Mouse (Mus musculus) liver, embryonic 15.5 days (tissue): ENCODE results near the gene Olfr520. TPM values are rescaled to one million over a fixed set of nuclear protein-coding genes. Genes with fewer than 3 reads are reported as not detected.
"Not testable (repeated sequence)": the region's sequence is repeated elsewhere in the genome, so short reads cannot be mapped to it uniquely, and the experiment has no call there.

Experiments used
- ATAC-seq: fragments of 200-750 bp; cut with Nextera tagmentation; 2 replicates; pipeline ENCODE4 v1.8.0; 2017; ENCODE audit warnings: moderate number of reproducible peaks, mild to moderate bottlenecking, moderate library complexity; ENCODE audit not compliant: insufficient read depth
- H3K27ac ChIP-seq: fragments of 300-500 bp; sonication (generic); replicated peaks from 2 replicates; pipeline ENCODE4 v1.5.1; 2015; ENCODE audit warnings: mild to moderate bottlenecking, inconsistent platforms
- H3K27me3 ChIP-seq: fragments of 300-500 bp; sonication (generic); 2 replicates; pipeline ENCODE4 v1.6.1; 2015; ENCODE audit warnings: mild to moderate bottlenecking, inconsistent platforms
- H3K36me3 ChIP-seq: fragments of 300-500 bp; sonication (generic); replicated peaks from 2 replicates; pipeline ENCODE4 v1.6.1; 2015; ENCODE audit warnings: moderate library complexity, mild to moderate bottlenecking, inconsistent platforms
- H3K4me1 ChIP-seq: fragments of 300-500 bp; sonication (generic); replicated peaks from 2 replicates; pipeline ENCODE4 v1.6.1; 2015; ENCODE audit warnings: inconsistent platforms
- H3K4me2 ChIP-seq: fragments of 300-500 bp; sonication (generic); 2 replicates; pipeline ENCODE4 v1.6.1; 2015; ENCODE audit warnings: moderate library complexity, mild to moderate bottlenecking, inconsistent platforms
- H3K4me3 ChIP-seq: fragments of 300-500 bp; sonication (generic); replicated peaks from 2 replicates; pipeline ENCODE4 v1.5.1; 2015; ENCODE audit warnings: mild to moderate bottlenecking, inconsistent platforms
- H3K9ac ChIP-seq: fragments of 300-500 bp; sonication (generic); 2 replicates; pipeline ENCODE4 v1.6.1; 2015; ENCODE audit warnings: moderate library complexity, mild to moderate bottlenecking, inconsistent platforms
- H3K9me3 ChIP-seq: fragments of 300-500 bp; sonication (generic); replicated peaks from 2 replicates; pipeline ENCODE4 v1.6.1; 2016; ENCODE audit warnings: inconsistent platforms
- WGBS: fragments of 180-500 bp; shearing (Covaris S2); methylation state at CpG from one replicate; pipeline ENCODE4 v1.1.7; 2015; ENCODE audit warnings: mixed read lengths; ENCODE audit not compliant: insufficient replicate concordance; 5-methylcytosine and 5-hydroxymethylcytosine counted together
- polyA plus RNA-seq: library from polyadenylated mRNA; unstranded; fragments of >200 nt; fragmentation: Nextera tagmentation; extraction: Ambion mirVana; gene quantifications from 2 replicates; pipeline ENCODE4 v1.2.1, GENCODE M21; 2015

Olfr520 gene
- polyA plus RNA-seq, 1 experiment from 2014 or later, result not detected

- H3K4me1 ChIP-seq, result no peaks in the 10 kb centered on the region
- no peak overlapping the region for H3K27ac ChIP-seq
- no peak overlapping the region for H3K4me2 ChIP-seq
- no peaks in the 10 kb centered on the region for H3K36me3 ChIP-seq
- ATAC-seq, result no peak
- H3K4me3 ChIP-seq, result no peak overlapping the region
- H3K9ac ChIP-seq, result no peak overlapping the region
- peaks cover 18% of the 10 kb centered on the region for H3K27me3 ChIP-seq
- WGBS, result 68% methylated on average over 4 of the region's 4 CpGs
- H3K9me3 ChIP-seq, result no peaks in the 10 kb centered on the region
These were observed 17.6 kb upstream of the Olfr520 start for GRCm38 (mm10) chr7:99712431-99712830.

- no peaks in the 10 kb centered on the region for H3K4me1 ChIP-seq
- 52% methylated on average over 2 of the region's 2 CpGs for WGBS
These were observed 13.5 kb upstream of the Olfr520 start for GRCm38 (mm10) chr7:99716536-99716935.

DNA sequence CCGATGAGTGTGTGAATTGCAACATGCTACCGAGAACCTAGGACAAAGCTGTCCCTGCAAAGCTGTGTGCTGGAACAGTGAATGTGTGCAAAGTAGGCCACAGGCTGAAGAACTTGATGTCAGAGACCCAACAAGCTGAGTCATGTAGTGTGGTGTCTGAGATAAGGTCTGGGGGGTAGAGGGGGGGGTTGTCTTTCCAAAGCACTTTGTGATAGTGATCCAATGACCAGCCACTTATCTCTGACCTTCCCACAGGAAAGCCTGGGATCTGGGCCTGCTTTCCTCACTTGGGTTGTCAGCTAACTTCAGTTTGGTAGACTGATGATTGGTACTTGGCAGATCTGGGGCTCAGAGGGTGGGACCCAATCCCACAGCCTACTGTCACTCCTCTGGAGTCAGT, 4.5 kb downstream of the Olfr520 start:
- Histone ChIP-seq H3K27me3 (peaks cover 5% of the 10 kb centered on the region; the same call in 1 of the 2 replicates), H3K4me2 (no peak overlapping the region), H3K9ac (no peak overlapping the region), H3K4me1 (no peaks in the 10 kb centered on the region; the same call in 1 of the 2 replicates), H3K27ac (no peak overlapping the region), H3K36me3 (no peaks in the 10 kb centered on the region), H3K4me3 (no peak overlapping the region), H3K9me3 (no peaks in the 10 kb centered on the region)
- ATAC-seq, result no peak
- WGBS, result 37% methylated on average over 2 of the region's 2 CpGs

More at GRCm38 (mm10) chr7:99716536-99716935, 13.5 kb upstream of the Olfr520 start:
- no peak overlapping the region for H3K9ac ChIP-seq
- no peak overlapping the region for H3K4me2 ChIP-seq
- no peaks in the 10 kb centered on the region for H3K36me3 ChIP-seq
- no peaks in the 10 kb centered on the region for H3K9me3 ChIP-seq
- H3K27me3 ChIP-seq, result no peaks in the 10 kb centered on the region; the same call in 1 of the 2 replicates
- no peak for ATAC-seq
- H3K4me3 ChIP-seq, result no peak overlapping the region
- H3K27ac ChIP-seq, result no peak overlapping the region

- H3K36me3 ChIP-seq, H3K4me3 ChIP-seq, H3K9me3 ChIP-seq, ATAC-seq, H3K27ac ChIP-seq, H3K4me1 ChIP-seq, H3K27me3 ChIP-seq, H3K4me2 ChIP-seq, H3K9ac ChIP-seq: not testable (repeated sequence)
- WGBS, result 73% methylated on average over 9 of the region's 9 CpGs
These were observed 5.4 kb downstream of the Olfr520 start for GRCm38 (mm10) chr7:99735491-99735890.

GRCm38 (mm10) chr7:99739276-99739675, 9.2 kb downstream of the Olfr520 start:
- H3K9ac ChIP-seq, result no peak overlapping the region
- no peak overlapping the region for H3K4me3 ChIP-seq
- peaks cover 5% of the 10 kb centered on the region; the same call in 1 of the 2 replicates for H3K27me3 ChIP-seq
- ATAC-seq, result no peak
- H3K27ac ChIP-seq, result no peak overlapping the region
- H3K4me1 ChIP-seq, result no peaks in the 10 kb centered on the region; the same call in 1 of the 2 replicates
- H3K9me3 ChIP-seq, result no peaks in the 10 kb centered on the region
- 59% methylated on average over 9 of the region's 9 CpGs for WGBS
- no peaks in the 10 kb centered on the region for H3K36me3 ChIP-seq
- H3K4me2 ChIP-seq, result no peak overlapping the region

- Histone ChIP-seq H3K36me3 (no peaks in the 10 kb centered on the region), H3K9ac (no peak within 1 kb of the TSS), H3K27me3 (no peaks in the 10 kb centered on the region), H3K4me1 (no peaks in the 10 kb centered on the region), H3K27ac (no peak within 1 kb of the TSS), H3K4me2 (no peak within 1 kb of the TSS), H3K4me3 (no peak within 1 kb of the TSS), H3K9me3 (peaks cover 7% of the 10 kb centered on the region; the same call in 1 of the 2 replicates)
- WGBS, result 74% methylated on average over 2 of the region's 2 CpGs
- ATAC-seq, result no peak
These were observed 33.1 kb downstream of the Olfr520 start, which contains the start of gene Olfr521 for GRCm38 (mm10) chr7:99763207-99763606. Olfr521 (plus strand) TSS chr7:99763507.

DNA sequence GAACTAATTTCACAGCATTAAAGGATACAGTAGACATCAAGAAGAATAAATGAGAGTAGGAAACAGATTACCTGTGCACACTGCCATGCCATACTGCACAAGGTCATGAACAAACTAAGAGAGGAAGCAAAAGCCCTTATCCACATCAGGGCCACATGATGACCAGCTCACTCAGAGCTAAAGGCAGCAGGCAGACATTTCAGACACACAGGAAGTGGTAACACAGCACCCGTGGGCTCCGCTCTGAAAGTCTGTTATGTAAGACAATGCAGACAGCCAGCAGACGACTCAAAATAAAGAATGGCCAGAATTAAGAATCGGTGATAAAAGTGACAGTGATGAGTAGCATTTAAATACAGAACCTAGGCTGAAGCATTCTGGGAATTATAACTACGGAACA, 51.3 kb downstream of the Olfr520 start:
- no peak overlapping the region for H3K9ac ChIP-seq
- H3K4me2 ChIP-seq, result no peak overlapping the region
- no peaks in the 10 kb centered on the region for H3K27me3 ChIP-seq
- no peak overlapping the region for H3K4me3 ChIP-seq
- no peaks in the 10 kb centered on the region for H3K4me1 ChIP-seq
- H3K9me3 ChIP-seq, result no peaks in the 10 kb centered on the region
- no peak overlapping the region for H3K27ac ChIP-seq
- no peaks in the 10 kb centered on the region for H3K36me3 ChIP-seq
- no peak for ATAC-seq
- 32% methylated on average over 5 of the region's 5 CpGs for WGBS

- H3K4me1 ChIP-seq, result no peaks in the 10 kb centered on the region
- H3K4me2 ChIP-seq, result no peak overlapping the region
- no peaks in the 10 kb centered on the region for H3K9me3 ChIP-seq
- 39% methylated on average over 2 of the region's 2 CpGs for WGBS
- H3K9ac ChIP-seq, result no peak overlapping the region
- no peak for ATAC-seq
- H3K4me3 ChIP-seq, result no peak overlapping the region
- H3K36me3 ChIP-seq, result no peaks in the 10 kb centered on the region
- no peak overlapping the region for H3K27ac ChIP-seq
- H3K27me3 ChIP-seq, result no peaks in the 10 kb centered on the region
These were observed 51.8 kb downstream of the Olfr520 start for GRCm38 (mm10) chr7:99781916-99782315.

DNA sequence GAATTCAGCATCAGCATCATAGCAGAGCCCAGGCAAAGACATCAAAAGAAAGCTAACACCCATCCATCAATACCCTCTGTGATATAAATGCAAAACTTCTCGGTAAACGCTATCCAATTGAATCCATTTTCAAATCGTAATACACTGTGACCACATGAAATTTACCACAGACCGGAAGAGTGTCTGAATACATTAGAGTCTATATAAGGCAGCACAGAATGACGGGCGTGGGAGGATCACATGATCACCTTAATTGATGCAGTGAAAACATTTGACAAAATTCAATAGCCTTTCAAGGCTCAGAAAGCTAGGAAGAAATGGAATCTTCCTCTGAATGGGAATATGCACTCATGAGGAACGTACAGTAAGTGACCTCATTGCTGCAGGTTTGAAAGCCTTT, 53.3 kb downstream of the Olfr520 start:
- Histone ChIP-seq H3K4me1 (no peaks in the 10 kb centered on the region), H3K4me2 (no peak overlapping the region), H3K27ac (no peak overlapping the region), H3K4me3 (no peak overlapping the region), H3K9ac (no peak overlapping the region), H3K36me3 (no peaks in the 10 kb centered on the region), H3K27me3 (no peaks in the 10 kb centered on the region), H3K9me3 (no peaks in the 10 kb centered on the region)
- 71% methylated on average over 7 of the region's 7 CpGs for WGBS
- no peak for ATAC-seq

DNA sequence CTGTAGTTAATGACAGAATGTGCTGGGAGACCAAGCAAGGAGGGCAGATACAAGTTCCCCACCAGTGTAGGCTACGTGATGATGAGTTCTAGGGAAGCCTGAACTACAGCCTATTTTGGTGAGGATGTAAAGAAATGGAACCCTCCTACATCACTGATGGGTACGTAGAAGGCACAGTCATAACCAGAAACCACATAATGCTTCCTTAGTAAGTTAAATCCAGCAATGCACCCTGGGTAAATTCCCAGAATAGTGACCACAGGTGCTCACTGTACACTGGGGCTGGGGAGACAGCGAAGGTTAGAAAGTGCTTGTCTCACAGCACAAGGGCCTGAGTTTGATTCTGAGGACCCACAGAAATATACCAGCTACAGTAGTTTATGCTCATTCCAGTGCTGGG, 55.5 kb downstream of the Olfr520 start:
- no peaks in the 10 kb centered on the region for H3K36me3 ChIP-seq
- H3K4me2 ChIP-seq, result no peak overlapping the region
- H3K27me3 ChIP-seq, result no peaks in the 10 kb centered on the region
- no peaks in the 10 kb centered on the region for H3K4me1 ChIP-seq
- H3K4me3 ChIP-seq, result no peak overlapping the region
- no peak for ATAC-seq
- H3K9me3 ChIP-seq, result no peaks in the 10 kb centered on the region
- H3K27ac ChIP-seq, result no peak overlapping the region
- H3K9ac ChIP-seq, result no peak overlapping the region
- 53% methylated on average over 3 of the region's 3 CpGs for WGBS
